Mouse (Mus musculus): ENCODE results near the gene Naif1. TPM values are rescaled to one million over a fixed set of nuclear protein-coding genes. Genes with fewer than 3 reads are reported as not detected.
"Not testable (repeated sequence)": the region's sequence is repeated elsewhere in the genome, so short reads cannot be mapped to it uniquely, and the experiment has no call there.

The Naif1 gene
- total RNA-seq, 1 experiment from 2014 or later: 4.4 TPM

GRCm38 (mm10) chr2:32450881-32451844 lies 906 bp downstream of the Naif1 start, which contains the start of gene Slc25a25:
TSS of gene Slc25a25 (minus strand) at chr2:32451445.
- peak; percentile 78 for ATAC-seq (replicated peaks; ENCODE audit: insufficient number of reproducible peaks, low FRiP score, low TSS enrichment, poor library complexity, severe bottlenecking)

DNA sequence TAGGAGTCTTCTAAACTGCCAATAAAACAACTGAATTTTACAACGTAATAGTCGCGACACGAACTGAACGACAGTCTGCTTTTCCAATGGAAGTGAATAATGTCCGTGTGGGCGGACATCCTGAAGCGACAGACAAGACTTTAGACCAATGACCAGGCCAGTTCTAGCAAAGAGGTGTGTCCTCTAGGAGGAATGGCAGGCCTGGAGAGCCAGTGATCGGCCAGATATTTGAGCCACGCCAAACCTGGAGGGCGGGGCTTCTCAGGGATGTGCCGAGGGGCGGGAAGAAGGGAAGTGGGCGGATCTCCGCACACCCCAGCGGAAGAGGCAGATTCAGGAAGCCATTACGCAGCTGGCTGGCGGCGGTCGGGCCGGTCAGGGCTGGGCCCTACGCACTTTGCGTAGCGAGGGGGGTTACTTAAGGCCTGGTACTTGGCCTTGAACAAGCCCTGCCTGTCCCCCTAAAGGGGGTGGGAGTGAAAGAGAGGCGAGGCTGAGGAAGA lies 1.7 kb downstream of the Naif1 start:
- ATAC-seq (replicated peaks; ENCODE audit: insufficient number of reproducible peaks, low FRiP score, low TSS enrichment, poor library complexity, severe bottlenecking): peak; percentile 89

GRCm38 (mm10) chr2:32452441-32452971 lies 2.2 kb downstream of the Naif1 start:
- peak; percentile 41 for ATAC-seq (replicated peaks; ENCODE audit: insufficient number of reproducible peaks, low FRiP score, low TSS enrichment, poor library complexity, severe bottlenecking)

DNA sequence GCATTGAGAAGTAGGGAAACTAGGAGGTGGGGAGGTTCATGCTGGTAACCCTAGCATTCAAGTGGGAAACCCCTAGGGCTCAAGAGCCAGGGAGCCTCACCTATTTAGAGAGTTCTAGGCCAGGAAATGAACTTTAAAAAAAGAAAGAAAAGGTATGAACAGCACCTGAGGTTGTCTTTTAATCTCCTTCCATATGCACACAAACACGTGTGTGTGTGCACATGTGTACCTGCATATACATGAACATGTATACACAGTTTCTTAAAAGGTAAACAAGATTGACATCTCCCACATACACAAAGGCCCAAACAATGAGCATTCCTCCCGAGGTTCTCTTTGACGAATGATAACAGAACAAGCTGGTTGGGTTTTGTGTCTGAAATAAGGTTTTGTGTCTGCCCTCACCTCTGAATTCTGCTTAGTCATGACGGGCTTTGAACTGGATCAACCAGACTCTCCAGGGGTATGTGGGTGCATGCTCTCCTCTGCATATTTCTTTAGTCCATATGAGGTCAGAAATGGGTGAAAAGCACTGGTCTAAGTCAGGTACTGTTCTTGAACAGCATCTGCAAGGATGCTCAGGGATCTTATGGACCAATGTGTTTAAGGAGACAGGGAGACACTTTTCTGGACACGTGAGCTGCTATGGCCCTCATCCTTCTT lies 3.5 kb downstream of the Naif1 start:
- ATAC-seq (replicated peaks; ENCODE audit: insufficient number of reproducible peaks, low FRiP score, low TSS enrichment, poor library complexity, severe bottlenecking): no peak

DNA sequence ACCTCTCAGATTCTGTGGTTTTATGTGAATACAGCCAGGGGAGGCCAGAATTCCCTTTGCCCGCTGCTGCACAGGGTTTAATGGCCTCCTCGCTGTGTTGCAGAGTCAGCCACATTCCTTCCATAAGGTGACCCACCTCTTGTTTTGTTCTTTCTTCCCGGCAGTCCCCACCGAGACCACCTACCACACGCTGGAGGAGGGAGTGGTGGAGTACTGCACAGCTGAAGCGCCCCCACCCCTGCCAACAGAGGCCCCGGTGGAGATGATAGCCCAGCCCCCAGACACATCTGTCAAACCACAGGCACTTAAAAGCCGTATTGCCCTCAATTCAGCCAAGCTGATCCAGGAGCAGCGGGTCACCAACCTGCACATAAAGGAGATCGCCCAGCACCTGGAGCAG lies 4.4 kb downstream of the Naif1 start:
- no peak for ATAC-seq (replicated peaks; ENCODE audit: insufficient number of reproducible peaks, low FRiP score, low TSS enrichment, poor library complexity, severe bottlenecking)

GRCm38 (mm10) chr2:32455101-32455500 lies 4.8 kb downstream of the Naif1 start:
- ATAC-seq (replicated peaks; ENCODE audit: insufficient number of reproducible peaks, low FRiP score, low TSS enrichment, poor library complexity, severe bottlenecking): no peak

DNA sequence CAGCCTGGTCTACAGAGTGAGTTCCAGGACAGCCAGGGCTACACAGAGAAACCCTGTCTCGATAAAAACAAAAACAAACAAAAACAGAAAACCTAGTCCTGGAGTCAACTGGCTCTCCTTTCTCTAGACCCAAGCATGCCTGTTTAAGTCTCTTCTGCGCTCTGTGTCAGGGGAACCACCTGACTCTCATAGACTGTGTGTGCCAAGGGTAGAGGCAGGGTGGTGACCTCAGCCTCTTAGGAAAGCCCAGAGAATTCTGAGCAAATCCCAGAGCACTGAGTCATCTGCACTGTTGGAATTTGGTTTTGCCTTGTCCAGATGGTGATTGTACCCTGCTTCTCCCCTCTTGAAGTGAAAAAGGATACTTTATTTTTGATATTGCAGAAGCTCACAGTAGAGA lies 8.0 kb downstream of the Naif1 start:
- ATAC-seq (replicated peaks; ENCODE audit: insufficient number of reproducible peaks, low FRiP score, low TSS enrichment, poor library complexity, severe bottlenecking): no peak

GRCm38 (mm10) chr2:32459657-32460056 lies 9.4 kb downstream of the Naif1 start:
- ATAC-seq (replicated peaks; ENCODE audit: insufficient number of reproducible peaks, low FRiP score, low TSS enrichment, poor library complexity, severe bottlenecking): no peak

- no peak for ATAC-seq (replicated peaks; ENCODE audit: insufficient number of reproducible peaks, low FRiP score, low TSS enrichment, poor library complexity, severe bottlenecking)
These were observed 13.5 kb downstream of the Naif1 start for GRCm38 (mm10) chr2:32463773-32464172.

DNA sequence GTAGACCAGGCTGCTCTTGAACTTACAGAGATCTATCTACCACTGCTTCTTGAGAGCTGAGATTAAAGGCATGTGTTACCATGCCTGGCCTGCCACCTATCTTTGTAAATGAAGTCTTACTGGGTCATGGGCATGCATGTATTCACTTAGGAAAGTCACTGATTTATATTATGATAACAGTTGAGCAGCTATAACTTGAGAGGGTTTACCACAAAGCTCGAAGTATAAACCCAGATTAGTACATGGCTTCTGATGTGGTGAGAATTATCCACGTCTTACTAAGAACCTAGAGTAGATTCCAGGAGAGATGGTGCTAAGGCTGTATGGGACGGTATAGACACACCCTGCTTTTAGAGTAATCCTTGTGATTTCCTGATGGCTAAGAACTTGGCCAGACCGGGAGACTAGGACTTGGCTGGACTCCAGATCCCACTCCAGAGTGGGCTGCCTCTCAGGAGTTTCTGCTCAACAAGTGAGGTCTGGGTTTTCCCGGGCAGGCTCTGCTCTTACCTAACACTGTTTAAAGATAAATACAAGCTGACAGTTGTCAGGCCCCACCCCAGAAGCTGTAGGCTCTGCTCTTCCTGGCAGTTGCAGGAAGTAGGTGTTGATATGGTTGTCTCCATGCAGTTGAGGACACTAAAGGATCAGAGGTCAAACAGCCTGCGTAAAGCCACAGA lies 14.1 kb downstream of the Naif1 start:
- ATAC-seq (replicated peaks; ENCODE audit: insufficient number of reproducible peaks, low FRiP score, low TSS enrichment, poor library complexity, severe bottlenecking): no peak

GRCm38 (mm10) chr2:32471001-32471680 lies 20.9 kb downstream of the Naif1 start:
- ATAC-seq (replicated peaks; ENCODE audit: insufficient number of reproducible peaks, low FRiP score, low TSS enrichment, poor library complexity, severe bottlenecking): no peak

DNA sequence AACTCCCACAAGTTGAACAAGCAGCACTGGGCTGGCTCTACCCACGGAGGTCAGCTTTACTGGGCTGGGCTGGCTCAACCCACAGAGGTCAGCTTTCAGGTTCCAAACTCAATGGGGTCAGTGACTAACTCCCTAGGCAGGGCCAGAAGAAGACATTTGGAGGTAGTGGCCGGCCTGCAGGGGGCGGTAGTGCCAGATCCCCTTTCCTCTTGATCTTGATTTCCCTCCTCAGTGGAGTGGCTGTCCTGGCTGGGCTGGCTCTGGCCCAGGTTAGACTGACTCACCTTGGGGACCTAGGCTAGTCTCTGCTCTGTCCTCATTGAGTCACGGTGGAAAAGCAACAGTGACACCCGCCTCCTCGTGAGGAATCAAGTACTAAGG lies 21.4 kb downstream of the Naif1 start:
- ATAC-seq (replicated peaks; ENCODE audit: insufficient number of reproducible peaks, low FRiP score, low TSS enrichment, poor library complexity, severe bottlenecking): 0 out of 2 replicates have a peak, but pooled peaks have one; percentile 27

DNA sequence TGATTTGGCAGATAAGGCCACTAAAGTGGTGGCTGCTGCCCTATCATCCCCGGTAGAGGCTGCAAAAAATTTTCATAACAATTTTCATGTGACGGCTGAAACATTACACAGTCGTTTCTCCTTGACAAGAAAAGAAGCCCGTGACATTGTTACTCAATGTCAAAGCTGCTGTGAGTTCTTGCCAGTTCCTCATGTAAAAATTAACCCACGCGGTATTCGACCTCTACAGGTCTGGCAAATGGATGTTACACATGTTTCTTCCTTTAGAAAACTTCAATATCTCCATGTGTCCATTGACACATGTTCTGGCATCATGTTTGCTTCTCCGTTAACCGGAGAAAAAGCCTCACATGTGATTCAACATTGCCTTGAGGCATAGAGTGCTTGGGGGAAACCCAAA lies 25.1 kb downstream of the Naif1 start:
- ATAC-seq (replicated peaks; ENCODE audit: insufficient number of reproducible peaks, low FRiP score, low TSS enrichment, poor library complexity, severe bottlenecking): not testable (repeated sequence)

GRCm38 (mm10) chr2:32482351-32482750 lies 32.1 kb downstream of the Naif1 start:
- no peak for ATAC-seq (replicated peaks; ENCODE audit: insufficient number of reproducible peaks, low FRiP score, low TSS enrichment, poor library complexity, severe bottlenecking)

- no peak for ATAC-seq (replicated peaks; ENCODE audit: insufficient number of reproducible peaks, low FRiP score, low TSS enrichment, poor library complexity, severe bottlenecking)
These were observed 33.1 kb downstream of the Naif1 start for GRCm38 (mm10) chr2:32483179-32483875.

- ATAC-seq (replicated peaks; ENCODE audit: insufficient number of reproducible peaks, low FRiP score, low TSS enrichment, poor library complexity, severe bottlenecking): no peak
These were observed 34.7 kb downstream of the Naif1 start for GRCm38 (mm10) chr2:32484933-32485332.

DNA sequence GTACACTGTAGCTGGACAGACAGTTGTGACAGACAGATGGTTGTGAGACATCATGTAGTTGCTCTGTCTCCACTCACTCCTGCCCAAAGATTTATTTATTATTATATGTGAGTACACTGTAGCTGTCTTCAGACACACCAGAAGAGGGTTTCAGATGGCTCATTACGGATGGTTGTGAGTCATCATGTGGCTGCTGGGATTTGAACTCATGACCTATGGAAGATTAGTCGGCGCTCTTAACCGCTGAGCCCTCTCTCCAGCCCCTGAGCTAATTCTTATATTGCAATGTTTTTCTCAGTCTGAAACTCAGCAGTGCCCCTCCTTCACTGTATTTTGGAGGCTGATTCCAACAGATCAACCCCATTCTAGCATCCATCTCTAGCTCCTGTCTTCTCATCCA lies 35.5 kb downstream of the Naif1 start:
- no peak for ATAC-seq (replicated peaks; ENCODE audit: insufficient number of reproducible peaks, low FRiP score, low TSS enrichment, poor library complexity, severe bottlenecking)

DNA sequence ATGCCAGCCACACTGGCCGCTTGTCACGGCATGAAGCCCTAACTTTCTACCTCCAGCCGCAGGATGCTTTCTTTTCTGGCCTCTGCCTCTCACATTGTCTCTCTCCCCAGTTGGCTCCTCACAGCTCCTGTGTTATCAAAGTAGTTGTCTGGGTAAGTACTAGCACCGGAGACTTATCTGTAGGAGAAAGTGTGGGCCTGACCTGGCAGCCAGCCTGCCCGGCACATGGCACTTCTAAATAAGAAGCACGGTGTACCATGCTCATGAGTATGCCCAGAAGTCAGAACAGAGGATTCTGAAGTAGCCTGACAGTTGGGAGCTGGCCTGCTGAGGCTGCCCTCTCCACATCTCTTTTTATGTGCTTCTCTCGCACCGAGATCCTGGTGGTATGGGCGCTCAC lies 35.9 kb downstream of the Naif1 start:
- ATAC-seq (replicated peaks; ENCODE audit: insufficient number of reproducible peaks, low FRiP score, low TSS enrichment, poor library complexity, severe bottlenecking): no peak
